Comparison of ENCODE assay signal across 8 mouse cellular contexts in the genomic region with DNA sequence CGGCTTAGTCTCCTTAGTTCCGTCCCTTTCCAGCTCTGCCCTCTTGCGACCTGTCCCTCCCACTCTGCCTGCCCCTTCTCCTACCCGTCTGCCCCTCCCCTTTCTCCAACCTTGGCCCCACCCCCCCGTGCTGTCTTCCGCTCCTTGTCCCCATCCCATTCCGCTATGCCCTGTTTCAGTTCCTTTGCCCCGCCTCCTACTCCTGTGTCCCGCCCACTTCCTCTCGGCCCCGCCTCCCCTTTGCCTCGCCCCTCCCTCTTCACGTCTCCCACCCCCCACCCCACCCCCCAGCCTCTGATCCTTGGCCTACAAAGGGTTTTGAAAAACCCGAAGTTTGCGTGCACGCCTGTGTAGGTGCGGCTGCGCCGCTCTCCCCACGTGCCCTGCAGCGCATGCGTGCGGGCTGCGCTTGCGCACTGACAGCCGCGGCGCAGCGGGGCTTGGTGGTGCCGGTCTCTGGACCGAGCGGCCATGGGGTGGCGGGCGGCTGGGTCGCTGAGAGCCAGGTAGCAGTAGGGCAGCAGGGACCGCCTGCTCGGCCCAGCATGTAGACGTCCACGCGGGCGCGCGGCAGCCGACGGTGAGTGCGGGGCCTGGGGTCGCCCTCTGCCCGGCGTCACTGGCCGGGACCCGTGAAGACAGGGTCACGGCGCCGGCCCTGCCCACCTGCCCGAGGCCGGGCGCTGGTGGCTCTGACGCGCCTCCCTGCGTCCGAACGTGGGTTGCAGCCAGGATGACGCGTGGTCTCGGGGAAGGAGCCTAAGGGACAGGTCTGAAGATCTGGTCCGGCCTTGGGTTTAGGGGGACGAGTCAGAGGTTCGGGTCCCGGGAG. TPM values are rescaled to one million over a fixed set of nuclear protein-coding genes. Genes with fewer than 3 reads are reported as not detected.
DNase-seq lines count a peak whose midpoint lies in the region; ATAC-seq and TF ChIP-seq lines count a peak whose summit lies in the region.

No protein-coding gene starts in this region.

- H3K36me3 ChIP-seq in embryonic facial prominence, embryonic 14.5 days (ENCODE audit: control insufficient read depth, insufficient read depth, low read length), result peaks cover 28% of the 10 kb centered on the region
- H3K36me3 ChIP-seq in heart, adult 2 months (ENCODE audit: control insufficient read depth, insufficient read depth, low read length), result peaks cover 8% of the 10 kb centered on the region
- peaks cover 28% of the 10 kb centered on the region for H3K36me3 ChIP-seq in limb, embryonic 13.5 days
- H3K36me3 ChIP-seq in midbrain, embryonic 16.5 days (ENCODE audit: control insufficient read depth, insufficient read depth, low read length), result peaks cover 10% of the 10 kb centered on the region

- peak overlapping the region; percentile 92 for H3K4me3 ChIP-seq in embryonic facial prominence, embryonic 14.5 days (ENCODE audit: low read depth, low read length)
- peak overlapping the region; percentile 93 for H3K4me3 ChIP-seq in heart, adult 2 months
- peak overlapping the region; percentile 65 for H3K4me3 ChIP-seq in limb, embryonic 13.5 days
- peak overlapping the region; percentile 85 for H3K4me3 ChIP-seq in midbrain, embryonic 16.5 days (ENCODE audit: low read depth, low read length)

- no peaks in the 10 kb centered on the region for H3K9me3 ChIP-seq in embryonic facial prominence, embryonic 14.5 days (ENCODE audit: control insufficient read depth, low read length)
- H3K9me3 ChIP-seq in limb, embryonic 13.5 days, result no peaks in the 10 kb centered on the region
- no peaks in the 10 kb centered on the region for H3K9me3 ChIP-seq in midbrain, embryonic 16.5 days (replicated peaks; ENCODE audit: control insufficient read depth, low read length, poor library complexity, severe bottlenecking)

- intact Hi-C loops in heart, adult 2 months (cut with DNase I), result loop anchor here (2.0 to 5.0 kb wide), 3 partner anchors 37 to 73 kb away; a partner anchor contains a TSS

- no peaks in the 10 kb centered on the region for H3K27me3 ChIP-seq in embryonic facial prominence, embryonic 14.5 days (replicated peaks; ENCODE audit: control insufficient read depth, insufficient read depth, low read length)
- no peaks in the 10 kb centered on the region for H3K27me3 ChIP-seq in heart, adult 2 months (ENCODE audit: control insufficient read depth, insufficient read depth, low read length)
- H3K27me3 ChIP-seq in limb, embryonic 13.5 days, result no peaks in the 10 kb centered on the region
- no peaks in the 10 kb centered on the region for H3K27me3 ChIP-seq in midbrain, embryonic 16.5 days (ENCODE audit: control insufficient read depth, insufficient read depth, low read depth, low read length)

- ATAC-seq in embryonic facial prominence, embryonic 14.5 days (ENCODE audit: low read depth), result peak; percentile 96
- ATAC-seq in limb, embryonic 13.5 days (ENCODE audit: low FRiP score, low read depth), result peak; percentile 96
- peak; percentile 97 for ATAC-seq in midbrain, embryonic 16.5 days

- H3K4me2 ChIP-seq in embryonic facial prominence, embryonic 14.5 days (ENCODE audit: low read depth, low read length), result peak overlapping the region; percentile 74
- peak overlapping the region; percentile 91 for H3K4me2 ChIP-seq in limb, embryonic 13.5 days (replicated peaks)
- H3K4me2 ChIP-seq in midbrain, embryonic 16.5 days (ENCODE audit: low read length), result peak overlapping the region; percentile 88

- H3K9ac ChIP-seq in embryonic facial prominence, embryonic 14.5 days (ENCODE audit: low read depth, low read length), result peak overlapping the region; percentile 83
- peak overlapping the region; percentile 88 for H3K9ac ChIP-seq in heart, adult 2 months (ENCODE audit: low read depth, low read length)
- peak overlapping the region; percentile 86 for H3K9ac ChIP-seq in limb, embryonic 13.5 days
- H3K9ac ChIP-seq in midbrain, embryonic 16.5 days (ENCODE audit: low read depth, low read length), result peak overlapping the region; percentile 86

- peak; percentile 67 for TF ChIP-seq CTCF in heart, adult 2 months (IDR thresholded peaks at IDR 0.05)

- peak overlapping the region; percentile 88 for H3K27ac ChIP-seq in embryonic facial prominence, embryonic 14.5 days (replicated peaks; ENCODE audit: low read depth, low read length)
- peak overlapping the region; percentile 97 for H3K27ac ChIP-seq in heart, adult 2 months
- peak overlapping the region; percentile 87 for H3K27ac ChIP-seq in limb, embryonic 13.5 days
- H3K27ac ChIP-seq in midbrain, embryonic 16.5 days (ENCODE audit: low read length), result peak overlapping the region; percentile 90

- TF ChIP-seq POLR2A in heart, adult 2 months (IDR thresholded peaks at IDR 0.05; ENCODE audit: insufficient read depth, low read depth, low read length), result peak; percentile 80

- peaks cover 1% of the 10 kb centered on the region; the same call in 1 of the 2 replicates for H3K79me2 ChIP-seq in heart, adult 2 months (replicated peaks; ENCODE audit: control insufficient read depth, insufficient read depth, low read length)

- DNase-seq in 3T3-L1 (ENCODE audit: low read depth, low spot score), result peak; percentile 99
- DNase-seq in adrenal gland, postnatal 4 days (ENCODE audit: low spot score in 2 of 2), result peak; percentile 88 to 96
- peak; percentile 99 for DNase-seq in embryonic facial prominence, embryonic 14.5 days (ENCODE audit: low spot score)
- peak; percentile 97 to 98 for DNase-seq in heart, adult 2 months
- DNase-seq in kidney, adult 8-10 months, result peak; percentile 96 to 97
- DNase-seq in spleen, postnatal 10 days (ENCODE audit: low spot score in 2 of 2), result peak; percentile 90 to 94

- under 1% methylated on average over 45 of the region's 69 CpGs for WGBS in embryonic facial prominence, embryonic 14.5 days
- under 1% methylated on average over 69 of the region's 69 CpGs for WGBS in heart, adult 2 months
- under 1% methylated on average over 64 of the region's 69 CpGs for WGBS in limb, embryonic 13.5 days
- 0% methylated on average over 68 of the region's 69 CpGs for WGBS in midbrain, embryonic 16.5 days

- peaks cover 24% of the 10 kb centered on the region for H3K4me1 ChIP-seq in embryonic facial prominence, embryonic 14.5 days (ENCODE audit: control insufficient read depth, insufficient read depth, low read length)
- H3K4me1 ChIP-seq in heart, adult 2 months (ENCODE audit: control insufficient read depth, insufficient read depth, low read length), result peaks cover 23% of the 10 kb centered on the region
- H3K4me1 ChIP-seq in limb, embryonic 13.5 days, result peaks cover 48% of the 10 kb centered on the region
- peaks cover 14% of the 10 kb centered on the region for H3K4me1 ChIP-seq in midbrain, embryonic 16.5 days (ENCODE audit: control insufficient read depth, insufficient read depth, low read length)

- TF ChIP-seq EP300 in heart, adult 2 months (IDR thresholded peaks at IDR 0.05; ENCODE audit: insufficient read depth, low read depth, low read length), result peak; percentile 65; the same call in 1 of the 2 replicates

RNA-seq across cellular contexts. Expression of a gene that starts 1.4 kb away (rescaled TPM):
- 100 to 1,000 TPM; 147 to 160 TPM for total RNA-seq in adrenal gland, postnatal 4 days (2021)
- polyA plus RNA-seq in embryonic facial prominence, embryonic 14.5 days (2014; fragmentation: Nextera tagmentation; extraction: Ambion mirVana), result 89.2 and 94.5 TPM in 2 replicates
- 10 to 100 TPM; 28.4 to 33.2 TPM for total RNA-seq in heart, adult 2 months (2021)
- 42.0 and 49.5 TPM in 2 replicates for polyA plus RNA-seq in heart, adult 2 months (2012; rRNA removed)
- polyA plus RNA-seq in limb, embryonic 13.5 days (2015; fragmentation: Nextera tagmentation; extraction: Ambion mirVana), result 88.4 and 96.1 TPM in 2 replicates
- 77.1 and 79.9 TPM in 2 replicates for polyA plus RNA-seq in midbrain, embryonic 16.5 days (2015; fragmentation: Nextera tagmentation; extraction: Ambion mirVana)

RNA-seq across cellular contexts. Expression of a gene that starts 37.6 kb away (rescaled TPM):
- 10 to 100 TPM; 30.5 to 32.9 TPM for total RNA-seq in adrenal gland, postnatal 4 days (2021)
- 9.2 and 10.3 TPM in 2 replicates for polyA plus RNA-seq in embryonic facial prominence, embryonic 14.5 days (2014; fragmentation: Nextera tagmentation; extraction: Ambion mirVana)
- total RNA-seq in heart, adult 2 months (2021), result 1 to 10 TPM; 6.3 to 8.2 TPM
- polyA plus RNA-seq in heart, adult 2 months (2012; rRNA removed), result 4.1 and 7.2 TPM in 2 replicates
- polyA plus RNA-seq in limb, embryonic 13.5 days (2015; fragmentation: Nextera tagmentation; extraction: Ambion mirVana), result 8.5 and 10.1 TPM in 2 replicates
- polyA plus RNA-seq in midbrain, embryonic 16.5 days (2015; fragmentation: Nextera tagmentation; extraction: Ambion mirVana), result 14.7 and 15.5 TPM in 2 replicates

Comparison
In these comparisons a context has a peak if more than half of its experiments do, and no peak if none do; other contexts are left out.
1. Peak in every context shown above with its lines: DNase-seq, ATAC-seq, H3K4me3 ChIP-seq and H3K27ac ChIP-seq.